Mouse (Mus musculus): Measurements from ENCODE around the gene Rcan1.

Gene Rcan1

GRCm38 (mm10) chr16:92346297-92346916 lies 124.3 kb downstream of the Rcan1 start:
- DNase-seq (ENCODE audit: low spot score), result peak; percentile 78

DNA sequence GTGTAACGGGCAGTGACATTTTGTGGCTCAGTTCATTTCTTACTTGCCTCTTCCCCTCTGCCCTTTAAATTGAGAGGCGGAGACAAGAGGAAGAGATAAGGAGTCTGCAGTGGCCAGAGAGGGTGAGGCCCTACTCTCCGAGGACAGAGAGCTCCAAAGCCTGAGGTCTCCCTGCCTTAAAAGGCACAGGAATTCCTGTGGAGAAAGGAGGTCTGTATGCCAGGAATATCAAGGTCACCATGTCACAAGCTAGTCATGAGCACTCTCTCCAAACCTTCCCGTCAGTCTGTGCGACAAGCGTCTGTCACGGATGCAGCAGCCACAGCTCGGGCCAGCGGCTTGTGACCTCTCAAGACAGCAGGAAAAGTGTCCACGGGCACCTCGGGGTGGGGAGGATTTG lies 125.5 kb downstream of the Rcan1 start:
- no peak for DNase-seq (ENCODE audit: low spot score)
